Mouse (Mus musculus) cerebellum, adult 2 months (tissue): Measurements from ENCODE around the gene Arsg. TPM values are rescaled to one million over a fixed set of nuclear protein-coding genes. Genes with fewer than 3 reads are reported as not detected.
A peak's percentile ranks its signal among the peaks of the same experiment; 100 is the strongest.

Experiments
- DNase-seq, 2 experiments: peaks; one replicate each; pipeline ENCODE4 v3.0.0; 2021
- H3K27ac ChIP-seq: fragments of 200-500 bp; 2 replicates; pipeline ENCODE4 v1.5.1; 2012; ENCODE audit warnings: low read length, control low read depth, inconsistent platforms; ENCODE audit not compliant: insufficient read depth
- H3K27me3 ChIP-seq: fragments of 200-500 bp; 2 replicates; pipeline ENCODE4 v1.6.1; 2012; ENCODE audit warnings: inconsistent platforms, mild to moderate bottlenecking, low read length, moderate library complexity; ENCODE audit not compliant: control insufficient read depth, insufficient read depth
- H3K4me1 ChIP-seq: fragments of 200-500 bp; 2 replicates; pipeline ENCODE4 v1.6.1; 2011; ENCODE audit warnings: low read length; ENCODE audit not compliant: control insufficient read depth, insufficient read depth
- H3K4me3 ChIP-seq: fragments of 200-500 bp; replicated peaks from 2 replicates; pipeline ENCODE3; 2011; ENCODE audit warnings: mild to moderate bottlenecking, low read depth, low read length, control low read depth; ENCODE audit not compliant: insufficient read depth
- CTCF ChIP-seq: fragments of 200-500 bp; IDR thresholded peaks from 2 replicates; pipeline ENCODE4 v1.5.1; 2011; ENCODE audit warnings: low read depth, mild to moderate bottlenecking, control low read depth, low read length, moderate library complexity, borderline replicate concordance; ENCODE audit not compliant: insufficient read depth
- POLR2A ChIP-seq: fragments of 200-500 bp; IDR thresholded peaks from 2 replicates; pipeline ENCODE4 v1.6.1; 2011; ENCODE audit warnings: low read length, control low read depth, borderline replicate concordance; ENCODE audit not compliant: insufficient read depth
- WGBS: fragments of 180-500 bp; shearing (Covaris S2); methylation state at CpG from one replicate; pipeline ENCODE4 v1.1.7; 2018; 5-methylcytosine and 5-hydroxymethylcytosine counted together
- polyA plus RNA-seq: library from polyadenylated mRNA; depleted of rRNA; stranded (reverse); fragments of >200 nt; gene quantifications from 2 replicates; pipeline ENCODE4 v1.2.3, GENCODE M21; 2012

Gene Arsg
- polyA plus RNA-seq, 1 experiment: 47.1 TPM

GRCm38 (mm10) chr11:109451169-109451568 is 22.0 kb upstream of the Arsg start:
- no peaks in the 10 kb centered on the region for H3K4me1 ChIP-seq
- H3K27ac ChIP-seq: no peak overlapping the region
- H3K4me3 ChIP-seq: no peak overlapping the region
- no peaks in the 10 kb centered on the region for H3K27me3 ChIP-seq
- no peak for DNase-seq
- WGBS: 87% methylated on average over 11 of the region's 11 CpGs
- TF ChIP-seq POLR2A (no peak), CTCF (no peak)

- no peaks in the 10 kb centered on the region for H3K4me1 ChIP-seq
- no peak for TF ChIP-seq POLR2A
- TF ChIP-seq CTCF: no peak
- no peaks in the 10 kb centered on the region for H3K27me3 ChIP-seq
- no peak overlapping the region for H3K27ac ChIP-seq
- no peak for DNase-seq
- H3K4me3 ChIP-seq: no peak overlapping the region
- WGBS: 93% methylated on average over 5 of the region's 5 CpGs
These were observed 16.9 kb upstream of the Arsg start for GRCm38 (mm10) chr11:109456261-109456660.

- Histone ChIP-seq H3K27me3 (no peaks in the 10 kb centered on the region), H3K4me1 (no peaks in the 10 kb centered on the region), H3K27ac (no peak overlapping the region), H3K4me3 (no peak overlapping the region)
- no peak for TF ChIP-seq CTCF
- no peak for DNase-seq
- WGBS: 94% methylated on average over 11 of the region's 11 CpGs
These were observed 15.0 kb upstream of the Arsg start for GRCm38 (mm10) chr11:109458165-109458564.

DNA sequence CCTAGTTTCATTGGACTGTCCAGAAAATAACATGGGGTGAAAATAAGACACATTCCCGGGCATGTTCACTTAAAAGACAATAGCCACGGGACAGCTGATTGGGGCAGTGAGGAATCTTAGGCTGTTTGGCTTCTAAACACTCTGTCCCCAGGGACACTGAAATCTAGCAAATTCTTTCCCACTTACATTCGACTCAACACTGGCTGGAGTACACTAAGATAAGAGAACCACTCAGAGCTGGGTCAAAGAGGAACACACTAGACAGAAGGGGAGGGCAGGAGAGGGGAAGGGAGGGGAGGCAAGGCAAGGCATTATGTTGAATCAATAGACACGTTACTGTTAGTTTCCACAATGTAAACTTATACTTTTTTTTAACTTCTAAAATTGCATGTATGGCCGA is 12.6 kb upstream of the Arsg start:
- WGBS: 70% methylated on average over 5 of the region's 5 CpGs
- Histone ChIP-seq H3K4me3 (no peak overlapping the region), H3K27me3 (no peaks in the 10 kb centered on the region), H3K4me1 (no peaks in the 10 kb centered on the region), H3K27ac (no peak overlapping the region)
- TF ChIP-seq CTCF (no peak), POLR2A (no peak)
- no peak for DNase-seq

DNA sequence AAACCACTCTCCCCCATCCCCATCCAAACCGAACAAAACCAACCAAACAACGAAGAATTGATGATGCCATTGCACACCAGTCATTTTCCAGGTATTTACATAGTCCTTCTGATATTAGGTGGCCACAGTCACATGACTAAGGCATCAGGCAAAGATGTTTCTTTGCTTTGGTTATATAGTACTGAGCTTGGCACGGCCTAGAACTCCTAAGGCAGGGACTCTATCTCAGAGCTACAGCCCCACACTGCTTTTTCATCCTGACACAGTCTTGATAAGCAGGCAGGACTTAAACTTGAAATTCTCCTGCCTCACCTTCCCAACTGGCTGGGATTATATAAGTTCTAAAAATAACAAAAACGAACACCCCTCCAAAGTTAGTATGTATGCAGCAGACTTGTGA is 8.1 kb upstream of the Arsg start:
- Histone ChIP-seq H3K27ac (no peak overlapping the region), H3K27me3 (no peaks in the 10 kb centered on the region), H3K4me3 (no peak overlapping the region), H3K4me1 (no peaks in the 10 kb centered on the region)
- TF ChIP-seq CTCF: no peak
- no peak for TF ChIP-seq POLR2A
- no peak for DNase-seq
- 96% methylated on average over 4 of the region's 4 CpGs for WGBS

DNA sequence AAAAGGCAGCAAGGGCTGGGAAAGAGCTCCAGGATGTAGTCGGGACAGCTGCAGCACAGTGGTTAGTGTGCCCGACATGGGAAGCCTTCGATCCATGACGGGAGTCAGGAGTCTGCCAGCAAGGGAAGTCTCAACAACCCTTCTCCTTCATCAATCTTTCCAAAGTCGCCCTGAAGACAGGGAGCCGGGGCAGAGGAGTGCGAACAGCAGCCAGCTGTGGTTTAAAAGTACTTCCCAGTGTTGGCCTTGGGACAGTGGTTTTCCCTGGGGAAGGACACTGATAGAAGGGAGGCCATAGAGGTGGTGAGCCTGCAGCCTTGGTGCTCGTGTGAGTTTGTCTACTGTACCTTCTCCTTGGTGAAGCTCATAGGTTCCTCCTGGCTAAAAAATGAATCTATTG is 6.2 kb upstream of the Arsg start:
- 90% methylated on average over 8 of the region's 8 CpGs for WGBS
- Histone ChIP-seq H3K4me3 (no peak overlapping the region), H3K27ac (no peak overlapping the region), H3K4me1 (no peaks in the 10 kb centered on the region), H3K27me3 (no peaks in the 10 kb centered on the region)
- no peak for TF ChIP-seq CTCF
- TF ChIP-seq POLR2A: no peak
- DNase-seq: no peak

GRCm38 (mm10) chr11:109468133-109468532 is 5.0 kb upstream of the Arsg start:
- H3K27me3 ChIP-seq: no peaks in the 10 kb centered on the region
- WGBS: 67% methylated on average over 5 of the region's 5 CpGs
- no peak for TF ChIP-seq POLR2A
- no peak for TF ChIP-seq CTCF
- no peak overlapping the region for H3K4me3 ChIP-seq
- no peak for DNase-seq
- no peak overlapping the region for H3K27ac ChIP-seq
- H3K4me1 ChIP-seq: no peaks in the 10 kb centered on the region

- 80% methylated on average over 9 of the region's 9 CpGs for WGBS
- peak in 1 of 2 experiments; percentile 33 for DNase-seq
- no peaks in the 10 kb centered on the region; the same call in 1 of the 2 replicates for H3K4me1 ChIP-seq
- no peak overlapping the region for H3K27ac ChIP-seq
- H3K4me3 ChIP-seq: no peak overlapping the region
- no peak for TF ChIP-seq CTCF
- H3K27me3 ChIP-seq: no peaks in the 10 kb centered on the region
These were observed 3.0 kb upstream of the Arsg start for GRCm38 (mm10) chr11:109470170-109470569.
